ENCODE assay signal across 9 mouse cellular contexts in genomic region chr7:143042089-143042488, GRCm38 (mm10). TPM values are rescaled to one million over a fixed set of nuclear protein-coding genes. Genes with fewer than 3 reads are reported as not detected.
DNase-seq lines count a peak whose midpoint lies in the region; ATAC-seq and TF ChIP-seq lines count a peak whose summit lies in the region.
"Had no signal": no experiment of that assay in that cellular context is flagged by ENCODE, and none has a peak within 500 bp of the region (broad histone marks: within the 10 kb centered on the region; RNA-seq: fewer than 3 reads in every experiment).

No protein-coding gene starts in this region.

- ATAC-seq in midbrain, postnatal 0 days (ENCODE audit: low FRiP score): no peak
- ATAC-seq in midbrain, embryonic 11.5 days (ENCODE audit: low FRiP score): no peak
- ATAC-seq in forebrain, embryonic 11.5 days (replicated peaks; ENCODE audit: low FRiP score): no peak

- 70% methylated on average over 3 of the region's 3 CpGs for WGBS in midbrain, postnatal 0 days
- WGBS in midbrain, embryonic 11.5 days: 71% methylated on average over 3 of the region's 3 CpGs
- WGBS in small intestine, adult 2 months: 55% methylated on average over 3 of the region's 3 CpGs
- 74% methylated on average over 3 of the region's 3 CpGs for WGBS in forebrain, embryonic 11.5 days

- 0 out of 2 replicates have a peak overlapping the region, but pooled peaks have one; percentile 26 for H3K27ac ChIP-seq in midbrain, postnatal 0 days (ENCODE audit: low read depth, low read length)
- no peak overlapping the region for H3K27ac ChIP-seq in midbrain, embryonic 11.5 days (ENCODE audit: low read depth, low read length)
- 0 out of 2 replicates have a peak overlapping the region, but pooled peaks have one; percentile 10 for H3K27ac ChIP-seq in small intestine, adult 2 months (ENCODE audit: insufficient read depth, low read depth, low read length)
- no peak overlapping the region for H3K27ac ChIP-seq in forebrain, embryonic 11.5 days (ENCODE audit: low read depth, low read length)
- H3K27ac ChIP-seq: embryonic facial prominence, embryonic 12.5 days had no signal

- no peak for DNase-seq in midbrain, postnatal 0 days (ENCODE audit: low spot score)
- DNase-seq in midbrain, embryonic 11.5 days (ENCODE audit: low spot score, missing footprints): no peak
- peak; percentile 88 to 90 for DNase-seq in heart, adult 9 months (ENCODE audit: low spot score in 2 of 2)
- peak; percentile 82 for DNase-seq in kidney, postnatal 10 days
- no peak for DNase-seq in thymus, postnatal 4 days
- DNase-seq in thymus, postnatal 14 days: no peak
- no peak for DNase-seq in forebrain, embryonic 11.5 days (ENCODE audit: low spot score)

- H3K4me1 ChIP-seq in midbrain, postnatal 0 days (ENCODE audit: insufficient read depth, low read length): no peaks in the 10 kb centered on the region
- H3K4me1 ChIP-seq in midbrain, embryonic 11.5 days (ENCODE audit: control insufficient read depth, insufficient read depth, low read length): no peaks in the 10 kb centered on the region
- peaks cover 3% of the 10 kb centered on the region; the same call in 1 of the 2 replicates for H3K4me1 ChIP-seq in small intestine, adult 2 months (ENCODE audit: control insufficient read depth, insufficient read depth, insufficient read length, low read length)
- H3K4me1 ChIP-seq in forebrain, embryonic 11.5 days (replicated peaks; ENCODE audit: control insufficient read depth, insufficient read depth, low read length): no peaks in the 10 kb centered on the region

- H3K27me3 ChIP-seq in midbrain, postnatal 0 days (ENCODE audit: insufficient read depth, low read length): no peaks in the 10 kb centered on the region
- no peaks in the 10 kb centered on the region for H3K27me3 ChIP-seq in midbrain, embryonic 11.5 days (ENCODE audit: control insufficient read depth, insufficient read depth, low read length)
- no peaks in the 10 kb centered on the region for H3K27me3 ChIP-seq in small intestine, adult 2 months (ENCODE audit: control insufficient read depth, insufficient read depth, low read length)
- H3K27me3 ChIP-seq in forebrain, embryonic 11.5 days (ENCODE audit: control insufficient read depth, insufficient read depth, low read length): no peaks in the 10 kb centered on the region
- H3K27me3 ChIP-seq: embryonic facial prominence, embryonic 12.5 days had no signal

- H3K4me3 ChIP-seq in midbrain, postnatal 0 days (ENCODE audit: low read depth, low read length): no peak overlapping the region
- H3K4me3 ChIP-seq in midbrain, embryonic 11.5 days (ENCODE audit: low read depth, low read length): no peak overlapping the region
- H3K4me3 ChIP-seq in small intestine, adult 2 months (ENCODE audit: low read depth, low read length): no peak overlapping the region
- no peak overlapping the region for H3K4me3 ChIP-seq in forebrain, embryonic 11.5 days (ENCODE audit: low read depth, low read length)
- H3K4me3 ChIP-seq: embryonic facial prominence, embryonic 12.5 days had no signal

- TF ChIP-seq POLR2A in small intestine, adult 2 months (IDR thresholded peaks at IDR 0.05; ENCODE audit: low read depth, low read length): no peak

- no peak overlapping the region for H3K4me2 ChIP-seq in midbrain, postnatal 0 days (ENCODE audit: low read depth, low read length, poor library complexity, severe bottlenecking)
- H3K4me2 ChIP-seq in midbrain, embryonic 11.5 days: no peak overlapping the region
- no peak overlapping the region for H3K4me2 ChIP-seq in forebrain, embryonic 11.5 days (ENCODE audit: low read depth, low read length, severe bottlenecking)
- H3K4me2 ChIP-seq: embryonic facial prominence, embryonic 12.5 days had no signal

- TF ChIP-seq CTCF in midbrain, postnatal 0 days (IDR thresholded peaks at IDR 0.05): no peak
- no peak for TF ChIP-seq CTCF in small intestine, adult 2 months (IDR thresholded peaks at IDR 0.05; ENCODE audit: extremely low read depth, insufficient read length, insufficient replicate concordance, low read depth, low read length)

- no peaks in the 10 kb centered on the region for H3K9me3 ChIP-seq in midbrain, postnatal 0 days (ENCODE audit: low read length)
- H3K9me3 ChIP-seq in midbrain, embryonic 11.5 days (ENCODE audit: control insufficient read depth, low read length): no peaks in the 10 kb centered on the region
- H3K9me3 ChIP-seq in forebrain, embryonic 11.5 days (ENCODE audit: control insufficient read depth, low read length): no peaks in the 10 kb centered on the region
- H3K9me3 ChIP-seq: embryonic facial prominence, embryonic 12.5 days had no signal

- H3K36me3 ChIP-seq in midbrain, postnatal 0 days (ENCODE audit: insufficient read depth, low read length): peaks cover 40% of the 10 kb centered on the region
- H3K36me3 ChIP-seq in midbrain, embryonic 11.5 days (ENCODE audit: control insufficient read depth, insufficient read depth, low read length): no peaks in the 10 kb centered on the region
- no peaks in the 10 kb centered on the region for H3K36me3 ChIP-seq in small intestine, adult 2 months (ENCODE audit: control insufficient read depth, insufficient read depth, low read length)
- H3K36me3 ChIP-seq in forebrain, embryonic 11.5 days (ENCODE audit: control insufficient read depth, insufficient read depth, low read length): no peaks in the 10 kb centered on the region
- H3K36me3 ChIP-seq: embryonic facial prominence, embryonic 12.5 days had no signal

- H3K9ac ChIP-seq in midbrain, postnatal 0 days (replicated peaks; ENCODE audit: low read length, poor library complexity, severe bottlenecking): no peak overlapping the region
- H3K9ac ChIP-seq in midbrain, embryonic 11.5 days (ENCODE audit: low read length): no peak overlapping the region
- H3K9ac ChIP-seq in forebrain, embryonic 11.5 days (ENCODE audit: low read length): no peak overlapping the region
- H3K9ac ChIP-seq: embryonic facial prominence, embryonic 12.5 days had no signal

RNA-seq across cellular contexts. Expression of gene Cd81, which starts 10.4 kb away (rescaled TPM):
- 454 and 542 TPM in 2 replicates for total RNA-seq in midbrain, postnatal 0 days (2014; rRNA removed)
- 511 and 569 TPM in 2 replicates for polyA plus RNA-seq in midbrain, postnatal 0 days (2015; fragmentation: Nextera tagmentation; extraction: Ambion mirVana)
- 256 and 276 TPM in 2 replicates for polyA plus RNA-seq in midbrain, embryonic 11.5 days (2014; fragmentation: Nextera tagmentation; extraction: Ambion mirVana)
- 206 and 227 TPM in 2 replicates for polyA plus RNA-seq in small intestine, adult 2 months (2012; rRNA removed)
- polyA plus RNA-seq in forebrain, embryonic 11.5 days (2014; fragmentation: Nextera tagmentation; extraction: Ambion mirVana): 216 and 246 TPM in 2 replicates

RNA-seq across cellular contexts. Expression of gene Tssc4, which starts 27.0 kb away (rescaled TPM):
- 71.3 and 92.4 TPM in 2 replicates for total RNA-seq in midbrain, postnatal 0 days (2014; rRNA removed)
- polyA plus RNA-seq in midbrain, postnatal 0 days (2015; fragmentation: Nextera tagmentation; extraction: Ambion mirVana): 101 and 103 TPM in 2 replicates
- 61.1 and 63.8 TPM in 2 replicates for polyA plus RNA-seq in midbrain, embryonic 11.5 days (2014; fragmentation: Nextera tagmentation; extraction: Ambion mirVana)
- 46.9 and 60.0 TPM in 2 replicates for polyA plus RNA-seq in small intestine, adult 2 months (2012; rRNA removed)
- 73.3 and 82.6 TPM in 2 replicates for polyA plus RNA-seq in forebrain, embryonic 11.5 days (2014; fragmentation: Nextera tagmentation; extraction: Ambion mirVana)

RNA-seq across cellular contexts. Expression of gene Tspan32, which starts 37.2 kb away (rescaled TPM):
- 0.19 and 0.38 TPM in 2 replicates for total RNA-seq in midbrain, postnatal 0 days (2014; rRNA removed)
- polyA plus RNA-seq in midbrain, postnatal 0 days (2015; fragmentation: Nextera tagmentation; extraction: Ambion mirVana): 0.37 and 0.38 TPM in 2 replicates
- polyA plus RNA-seq in midbrain, embryonic 11.5 days (2014; fragmentation: Nextera tagmentation; extraction: Ambion mirVana): 5.0 and 6.2 TPM in 2 replicates
- 2.1 and 3.5 TPM in 2 replicates for polyA plus RNA-seq in small intestine, adult 2 months (2012; rRNA removed)
- polyA plus RNA-seq in forebrain, embryonic 11.5 days (2014; fragmentation: Nextera tagmentation; extraction: Ambion mirVana): 4.2 and 5.3 TPM in 2 replicates

RNA-seq across cellular contexts. Expression of gene Trpm5, which starts 52.4 kb away (rescaled TPM):
- total RNA-seq in midbrain, postnatal 0 days (2014; rRNA removed): 1.3 and 1.7 TPM in 2 replicates
- polyA plus RNA-seq in midbrain, postnatal 0 days (2015; fragmentation: Nextera tagmentation; extraction: Ambion mirVana): 0.94 and 1.6 TPM in 2 replicates
- 0.57 and 0.70 TPM in 2 replicates for polyA plus RNA-seq in midbrain, embryonic 11.5 days (2014; fragmentation: Nextera tagmentation; extraction: Ambion mirVana)
- polyA plus RNA-seq in small intestine, adult 2 months (2012; rRNA removed): 11.9 and 13.1 TPM in 2 replicates
- 0.64 and 0.85 TPM in 2 replicates for polyA plus RNA-seq in forebrain, embryonic 11.5 days (2014; fragmentation: Nextera tagmentation; extraction: Ambion mirVana)

Comparison
In these comparisons a context has a peak if more than half of its experiments do, and no peak if none do; other contexts are left out.
1. H3K27ac ChIP-seq: peak in midbrain, postnatal 0 days (single experiment) and small intestine, adult 2 months (single experiment); none in midbrain, embryonic 11.5 days (single experiment) and forebrain, embryonic 11.5 days (single experiment).
2. DNase-seq: peak in heart, adult 9 months (2 of 2) and kidney, postnatal 10 days (single experiment); none in midbrain, postnatal 0 days (single experiment), midbrain, embryonic 11.5 days (single experiment), thymus, postnatal 4 days (single experiment), thymus, postnatal 14 days (single experiment) and forebrain, embryonic 11.5 days (single experiment).